ENCODE assay signal across 11 mouse cellular contexts in the genomic region with DNA sequence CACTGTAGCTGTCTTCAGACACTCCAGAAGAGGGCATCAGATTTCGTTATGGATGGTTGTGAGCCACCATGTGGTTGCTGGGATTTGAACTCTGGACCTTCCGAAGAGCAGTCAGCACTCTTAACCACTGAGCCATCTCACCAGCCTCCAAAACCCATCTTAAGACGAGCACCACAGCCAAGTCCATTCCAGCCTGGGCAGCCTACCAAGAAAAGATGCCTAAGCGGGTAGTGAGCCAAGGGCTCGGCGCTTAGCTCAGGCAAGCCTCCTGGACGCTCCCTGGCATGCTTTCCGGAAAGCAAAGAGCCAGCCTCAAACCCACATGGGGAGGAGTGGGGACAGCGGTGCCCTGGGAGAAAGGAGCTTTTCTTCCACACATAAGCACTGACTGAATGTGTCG. TPM values are rescaled to one million over a fixed set of nuclear protein-coding genes. Genes with fewer than 3 reads are reported as not detected.
DNase-seq lines count a peak whose midpoint lies in the region; ATAC-seq and TF ChIP-seq lines count a peak whose summit lies in the region.
"Had no signal": no experiment of that assay in that cellular context is flagged by ENCODE, and none has a peak within 500 bp of the region (broad histone marks: within the 10 kb centered on the region; RNA-seq: fewer than 3 reads in every experiment).

No protein-coding gene starts in this region.

- WGBS in forebrain, embryonic 13.5 days, result 81% methylated on average over 10 of the region's 10 CpGs
- 62% methylated on average over 10 of the region's 10 CpGs for WGBS in forebrain, embryonic 16.5 days
- 83% methylated on average over 10 of the region's 10 CpGs for WGBS in intestine, postnatal 0 days

- H3K4me1 ChIP-seq in forebrain, embryonic 13.5 days, result peaks cover 18% of the 10 kb centered on the region
- peaks cover 15% of the 10 kb centered on the region for H3K4me1 ChIP-seq in forebrain, embryonic 16.5 days (replicated peaks; ENCODE audit: control insufficient read depth, insufficient read depth, low read length)
- no peaks in the 10 kb centered on the region for H3K4me1 ChIP-seq in intestine, postnatal 0 days (replicated peaks; ENCODE audit: control insufficient read depth, insufficient read depth, low read length)
- H3K4me1 ChIP-seq: embryonic facial prominence, embryonic 15.5 days; limb, embryonic 15.5 days had no signal

- H3K27me3 ChIP-seq in forebrain, embryonic 13.5 days, result no peaks in the 10 kb centered on the region
- 0 out of 2 replicates have a peak, but pooled peaks cover 2% of the 10 kb centered on the region for H3K27me3 ChIP-seq in forebrain, embryonic 16.5 days (replicated peaks; ENCODE audit: control insufficient read depth, insufficient read depth, low read length)
- no peaks in the 10 kb centered on the region for H3K27me3 ChIP-seq in intestine, postnatal 0 days (replicated peaks; ENCODE audit: control insufficient read depth, insufficient read depth, low read length)
- H3K27me3 ChIP-seq: limb, embryonic 15.5 days had no signal

- TF ChIP-seq CTCF in left cerebral cortex, adult 2 months (IDR thresholded peaks at IDR 0.05), result no peak
- no peak for TF ChIP-seq CTCF in intestine, postnatal 0 days (IDR thresholded peaks at IDR 0.05; ENCODE audit: low read depth)

- 0 out of 2 replicates have a peak, but pooled peaks have one; percentile 31 for ATAC-seq in forebrain, embryonic 13.5 days
- ATAC-seq in forebrain, embryonic 16.5 days, result no peak; the same call in 1 of the 2 replicates
- no peak for ATAC-seq in intestine, postnatal 0 days
- ATAC-seq in monocyte, adult 5-6 weeks (replicated peaks; ENCODE audit: insufficient number of reproducible peaks, low FRiP score, low TSS enrichment, poor library complexity, severe bottlenecking), result no peak
- ATAC-seq: midbrain, embryonic 16.5 days had no signal

- H3K4me2 ChIP-seq in forebrain, embryonic 13.5 days, result no peak overlapping the region
- H3K4me2 ChIP-seq in forebrain, embryonic 16.5 days (ENCODE audit: low read length), result no peak overlapping the region
- H3K4me2 ChIP-seq in intestine, postnatal 0 days (replicated peaks; ENCODE audit: low read depth), result no peak overlapping the region
- H3K4me2 ChIP-seq: embryonic facial prominence, embryonic 15.5 days; limb, embryonic 15.5 days had no signal

- H3K4me3 ChIP-seq in forebrain, embryonic 13.5 days, result no peak overlapping the region
- H3K4me3 ChIP-seq in forebrain, embryonic 16.5 days (replicated peaks; ENCODE audit: low read length), result no peak overlapping the region
- no peak overlapping the region for H3K4me3 ChIP-seq in left cerebral cortex, adult 2 months
- H3K4me3 ChIP-seq in intestine, postnatal 0 days (ENCODE audit: low read depth, low read length), result no peak overlapping the region
- H3K4me3 ChIP-seq: embryonic facial prominence, embryonic 15.5 days; limb, embryonic 15.5 days had no signal

- no peaks in the 10 kb centered on the region for H3K9me3 ChIP-seq in forebrain, embryonic 13.5 days (replicated peaks)
- no peaks in the 10 kb centered on the region for H3K9me3 ChIP-seq in forebrain, embryonic 16.5 days (ENCODE audit: control insufficient read depth, low read length)
- H3K9me3 ChIP-seq in intestine, postnatal 0 days (ENCODE audit: control insufficient read depth), result no peaks in the 10 kb centered on the region
- H3K9me3 ChIP-seq: embryonic facial prominence, embryonic 15.5 days; limb, embryonic 15.5 days had no signal

- intact Hi-C loops in left cerebral cortex, postnatal 14 days (cut with DNase I), result no loop called here
- intact Hi-C loops in left cerebral cortex, adult 2 months (cut with DNase I), result no loop called here

- H3K9ac ChIP-seq in forebrain, embryonic 13.5 days, result no peak overlapping the region
- H3K9ac ChIP-seq in forebrain, embryonic 16.5 days (replicated peaks; ENCODE audit: low read depth, low read length), result no peak overlapping the region
- no peak overlapping the region for H3K9ac ChIP-seq in intestine, postnatal 0 days (ENCODE audit: low read depth, low read length)
- H3K9ac ChIP-seq: embryonic facial prominence, embryonic 15.5 days; limb, embryonic 15.5 days had no signal

- no peaks in the 10 kb centered on the region for H3K36me3 ChIP-seq in forebrain, embryonic 13.5 days (ENCODE audit: poor library complexity, severe bottlenecking)
- no peaks in the 10 kb centered on the region for H3K36me3 ChIP-seq in forebrain, embryonic 16.5 days (ENCODE audit: control insufficient read depth, insufficient read depth)
- no peaks in the 10 kb centered on the region for H3K36me3 ChIP-seq in intestine, postnatal 0 days (ENCODE audit: control insufficient read depth, insufficient read depth)
- H3K36me3 ChIP-seq: embryonic facial prominence, embryonic 15.5 days; limb, embryonic 15.5 days had no signal

- no peak overlapping the region for H3K27ac ChIP-seq in forebrain, embryonic 13.5 days
- H3K27ac ChIP-seq in forebrain, embryonic 16.5 days (ENCODE audit: low read length), result no peak overlapping the region
- H3K27ac ChIP-seq in left cerebral cortex, adult 2 months, result no peak overlapping the region
- no peak overlapping the region for H3K27ac ChIP-seq in intestine, postnatal 0 days (ENCODE audit: low read depth, low read length)
- H3K27ac ChIP-seq: embryonic facial prominence, embryonic 15.5 days; limb, embryonic 15.5 days had no signal

- DNase-seq in left cerebral cortex, postnatal 14 days (ENCODE audit: low spot score in 2 of 2), result peak; percentile 33 to 48
- no peak for DNase-seq in left cerebral cortex, adult 2 months (ENCODE audit: extremely low spot score in 1 of 2, low spot score in 2 of 2)
- peak; percentile 68 for DNase-seq in cerebellum, adult 9-10 months
- DNase-seq in layer of hippocampus, postnatal 10 days (ENCODE audit: low spot score in 2 of 2), result peak; percentile 55 to 67

RNA-seq across cellular contexts. Expression of a gene that starts 43.0 kb away (rescaled TPM):
- 0.28 and 0.98 TPM in 2 replicates for polyA plus RNA-seq in forebrain, embryonic 13.5 days (2015; fragmentation: Nextera tagmentation; extraction: Ambion mirVana)
- polyA plus RNA-seq in forebrain, embryonic 16.5 days (2015; fragmentation: Nextera tagmentation; extraction: Ambion mirVana), result 0.63 and 0.73 TPM in 2 replicates
- 1 to 10 TPM in 1 of 2 experiments, not detected in 1; 1.2 TPM for total RNA-seq in left cerebral cortex, postnatal 14 days (2021)
- under 1 TPM; 0.47 to 0.68 TPM for total RNA-seq in left cerebral cortex, adult 2 months (2021)
- total RNA-seq in layer of hippocampus, postnatal 10 days (2021), result under 1 TPM; 0.34 to 0.47 TPM
- polyA plus RNA-seq in intestine, postnatal 0 days (2015; fragmentation: Nextera tagmentation; extraction: Ambion mirVana), result not detected in 2 replicates
- total RNA-seq in monocyte, adult 5-6 weeks (2017), result not detected in 3 replicates
- polyA plus RNA-seq: limb, embryonic 15.5 days had no signal

RNA-seq across cellular contexts. Expression of a gene that starts 45.1 kb away (rescaled TPM):
- polyA plus RNA-seq in forebrain, embryonic 13.5 days (2015; fragmentation: Nextera tagmentation; extraction: Ambion mirVana), result 17.7 and 22.3 TPM in 2 replicates
- polyA plus RNA-seq in forebrain, embryonic 16.5 days (2015; fragmentation: Nextera tagmentation; extraction: Ambion mirVana), result 17.7 and 18.2 TPM in 2 replicates
- 10 to 100 TPM; 62.3 to 73.1 TPM for total RNA-seq in left cerebral cortex, postnatal 14 days (2021)
- total RNA-seq in left cerebral cortex, adult 2 months (2021), result 10 to 100 TPM; 42.4 to 63.0 TPM
- 10 to 100 TPM; 44.4 to 49.5 TPM for total RNA-seq in layer of hippocampus, postnatal 10 days (2021)
- polyA plus RNA-seq in intestine, postnatal 0 days (2015; fragmentation: Nextera tagmentation; extraction: Ambion mirVana), result 33.7 and 35.4 TPM in 2 replicates
- not detected in 3 replicates for total RNA-seq in monocyte, adult 5-6 weeks (2017)

Comparison
In these comparisons a context has a peak if more than half of its experiments do, and no peak if none do; other contexts are left out.
1. DNase-seq: peak in left cerebral cortex, postnatal 14 days (2 of 2), cerebellum, adult 9-10 months (single experiment) and layer of hippocampus, postnatal 10 days (2 of 2); none in left cerebral cortex, adult 2 months (0 of 2).
2. RNA of a gene that starts 45.1 kb away (total RNA-seq): 62.3 to 73.1 TPM in left cerebral cortex, postnatal 14 days, 42.4 to 63.0 TPM in left cerebral cortex, adult 2 months and 44.4 to 49.5 TPM in layer of hippocampus, postnatal 10 days; not detected in monocyte, adult 5-6 weeks; every median in the first group is over 10 times any median in the second.